Mouse (Mus musculus): Measurements from ENCODE around the gene Pnpla2.

Pnpla2 gene

DNA sequence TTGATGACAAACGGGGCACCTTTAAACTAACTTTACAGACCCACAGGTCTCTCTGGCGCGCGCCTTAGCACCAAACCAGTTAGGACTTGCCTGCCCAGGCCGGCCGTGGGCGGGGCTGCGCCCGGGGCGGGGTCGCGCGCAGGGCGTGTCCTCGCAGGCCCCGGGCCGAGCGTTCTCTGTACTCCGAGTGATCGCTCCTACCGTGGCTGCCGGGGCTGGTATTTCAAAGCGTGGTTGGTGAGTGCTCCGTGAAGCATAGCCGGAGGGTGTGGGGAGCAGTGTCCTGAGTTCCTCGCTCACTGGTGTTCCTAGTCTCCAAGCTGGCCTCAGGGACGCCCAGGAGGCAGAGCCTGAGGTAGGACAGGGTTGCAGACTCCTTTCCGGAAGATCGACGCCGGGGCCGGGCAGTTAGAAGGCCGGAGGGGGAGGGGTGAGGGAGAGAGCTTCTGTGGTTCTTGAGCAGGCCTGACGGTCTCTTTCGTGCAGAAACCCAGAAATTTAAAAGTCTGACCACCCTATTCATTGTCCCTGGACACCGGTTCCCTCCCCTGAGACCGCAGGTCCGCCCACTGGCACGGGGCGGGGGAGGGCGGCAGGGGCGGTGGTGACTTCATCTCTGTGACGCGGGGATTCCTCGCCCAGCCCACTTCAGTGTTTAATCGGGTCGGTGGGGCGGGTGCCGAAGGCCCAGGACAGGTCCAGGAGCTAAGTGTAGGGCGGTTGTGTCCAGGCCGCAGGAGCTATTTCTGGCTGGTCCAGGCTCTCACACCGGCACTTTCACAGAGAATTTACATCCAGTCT lies 12.4 kb downstream of the Pnpla2 start, which contains the start of gene Cd151:
TSS of gene Cd151 (plus strand) at position 163 of the 801 bp plus-strand sequence.
- peak; percentile 87 for DNase-seq (ENCODE audit: low read depth)

DNA sequence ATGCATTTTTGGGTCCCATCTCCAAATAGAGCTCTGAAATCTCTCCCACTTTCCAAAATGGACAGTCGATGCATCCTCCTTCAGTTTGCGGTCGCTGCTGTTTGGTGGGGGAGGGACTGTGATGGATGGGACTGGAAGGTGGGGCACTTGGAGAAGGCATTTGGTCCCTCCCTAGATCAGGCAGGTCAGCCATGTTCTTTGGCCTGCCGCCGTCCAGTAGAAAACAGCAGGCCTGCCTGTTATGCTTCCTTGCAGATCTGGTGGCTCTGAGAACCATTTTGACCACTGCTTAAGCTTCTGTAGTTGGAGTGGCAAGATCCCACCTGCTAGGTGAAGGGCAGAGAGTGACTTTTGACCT lies 13.1 kb downstream of the Pnpla2 start:
- DNase-seq (ENCODE audit: low read depth) = peak; percentile 59

DNA sequence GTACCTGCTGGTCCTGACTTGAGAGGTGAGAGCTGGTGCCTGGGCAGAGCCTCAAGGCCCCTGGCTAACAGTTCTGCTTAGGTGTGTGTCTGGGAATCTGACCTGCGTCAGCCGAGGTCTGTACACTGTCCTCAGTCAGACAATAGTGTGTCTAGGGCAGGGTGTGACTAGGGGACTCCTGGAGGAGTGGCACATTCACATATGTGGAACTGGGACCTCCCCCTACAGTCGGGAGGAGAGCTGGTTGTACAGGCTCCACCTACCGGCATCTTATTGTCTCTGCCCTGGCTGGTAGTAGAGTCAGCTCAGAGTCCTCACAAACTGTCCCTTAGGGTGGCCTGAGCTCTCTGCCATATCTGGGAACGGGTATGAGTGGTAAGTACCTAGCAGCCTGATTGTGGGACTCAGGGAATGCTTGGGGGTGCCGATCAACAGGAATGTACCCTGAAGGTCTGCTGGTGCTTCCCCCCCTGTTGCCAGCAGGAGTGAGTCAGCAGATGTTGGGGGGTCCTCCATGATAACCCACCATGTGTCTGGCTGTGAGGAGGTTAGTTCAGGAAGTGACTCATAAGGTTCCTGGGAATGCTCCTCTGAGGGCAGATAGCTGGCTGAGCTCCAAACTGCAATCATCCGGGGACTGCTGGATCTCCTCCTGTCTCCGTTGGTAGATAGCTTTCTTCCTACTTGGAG lies 13.7 kb downstream of the Pnpla2 start:
- peak; percentile 95 for DNase-seq (ENCODE audit: low read depth)

DNA sequence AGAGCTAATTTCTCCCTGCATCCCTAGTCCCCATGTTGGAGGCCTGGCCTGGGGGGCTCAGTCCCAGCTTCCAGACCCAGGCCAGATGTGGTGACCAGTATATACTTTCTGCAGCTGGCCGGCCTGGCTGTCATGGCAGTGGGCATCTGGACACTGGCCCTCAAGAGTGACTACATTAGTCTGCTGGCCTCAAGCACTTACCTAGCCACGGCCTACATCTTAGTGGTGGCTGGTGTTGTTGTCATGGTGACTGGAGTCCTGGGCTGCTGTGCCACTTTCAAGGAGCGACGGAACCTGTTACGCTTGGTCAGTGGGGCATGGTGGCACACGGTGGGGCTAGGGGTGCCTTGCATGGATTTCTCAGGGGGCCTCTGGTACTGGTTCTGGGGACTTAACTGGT lies 14.4 kb downstream of the Pnpla2 start:
- DNase-seq (ENCODE audit: low read depth) = no peak

DNA sequence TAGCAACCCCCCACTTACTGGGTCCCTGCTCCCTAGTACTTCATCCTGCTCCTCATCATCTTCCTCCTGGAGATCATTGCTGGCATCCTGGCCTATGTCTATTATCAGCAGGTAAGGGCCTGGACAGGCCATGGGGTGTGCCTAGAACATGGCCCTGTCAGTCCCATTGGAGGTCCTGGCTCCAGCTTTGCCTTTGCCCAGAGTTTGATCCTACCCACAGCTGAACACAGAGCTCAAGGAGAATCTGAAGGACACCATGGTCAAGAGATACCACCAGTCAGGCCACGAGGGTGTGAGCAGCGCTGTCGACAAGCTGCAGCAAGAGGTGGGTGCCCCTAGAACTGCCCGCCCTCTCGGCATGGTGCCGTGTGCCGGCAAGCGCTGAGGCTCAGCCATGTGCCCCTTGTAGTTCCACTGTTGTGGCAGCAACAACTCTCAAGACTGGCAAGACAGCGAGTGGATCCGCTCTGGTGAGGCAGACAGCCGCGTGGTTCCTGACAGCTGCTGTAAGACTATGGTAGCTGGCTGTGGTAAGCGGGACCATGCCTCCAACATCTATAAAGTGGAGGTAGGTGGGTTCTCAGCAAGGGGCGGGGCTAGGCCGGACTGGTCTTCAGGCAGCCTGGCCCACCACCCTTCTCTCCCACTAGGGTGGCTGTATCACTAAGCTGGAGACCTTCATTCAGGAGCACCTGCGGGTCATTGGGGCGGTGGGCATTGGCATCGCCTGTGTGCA lies 15.1 kb downstream of the Pnpla2 start:
- no peak for DNase-seq (ENCODE audit: low read depth)

DNA sequence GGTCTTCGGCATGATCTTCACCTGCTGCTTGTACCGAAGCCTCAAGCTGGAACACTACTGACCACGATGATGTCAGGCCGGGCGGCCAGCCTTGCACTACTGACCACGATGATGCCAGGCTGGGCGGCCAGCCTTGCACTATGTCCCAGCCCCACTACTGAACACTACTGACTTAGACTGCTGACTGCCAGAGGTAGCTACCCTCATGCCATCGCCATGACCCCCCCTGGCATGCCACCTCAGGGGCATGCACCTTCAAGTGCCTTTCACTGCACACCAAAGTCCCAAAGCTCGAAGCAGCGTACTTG lies 15.6 kb downstream of the Pnpla2 start:
- DNase-seq (ENCODE audit: low read depth) = no peak

DNA sequence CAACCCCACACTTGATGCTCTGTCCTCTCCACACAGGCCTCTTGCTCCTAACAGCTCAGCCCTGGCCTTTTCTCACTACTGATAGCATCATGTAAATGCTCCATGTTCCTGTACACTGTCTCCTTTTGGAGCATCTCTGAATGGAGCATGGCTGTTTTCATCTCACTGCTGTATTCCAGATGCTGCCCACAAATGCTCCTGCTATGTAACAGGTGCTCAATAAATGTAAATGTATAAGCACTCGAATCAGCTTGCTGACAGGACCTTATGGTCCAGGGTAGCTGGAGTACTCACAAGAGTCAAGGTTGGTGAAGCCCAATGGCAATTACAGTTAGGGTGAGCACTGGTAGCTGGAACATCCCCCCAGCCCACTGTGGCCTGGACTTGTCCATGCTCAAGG lies 16.2 kb downstream of the Pnpla2 start:
- DNase-seq (ENCODE audit: low read depth) = no peak

DNA sequence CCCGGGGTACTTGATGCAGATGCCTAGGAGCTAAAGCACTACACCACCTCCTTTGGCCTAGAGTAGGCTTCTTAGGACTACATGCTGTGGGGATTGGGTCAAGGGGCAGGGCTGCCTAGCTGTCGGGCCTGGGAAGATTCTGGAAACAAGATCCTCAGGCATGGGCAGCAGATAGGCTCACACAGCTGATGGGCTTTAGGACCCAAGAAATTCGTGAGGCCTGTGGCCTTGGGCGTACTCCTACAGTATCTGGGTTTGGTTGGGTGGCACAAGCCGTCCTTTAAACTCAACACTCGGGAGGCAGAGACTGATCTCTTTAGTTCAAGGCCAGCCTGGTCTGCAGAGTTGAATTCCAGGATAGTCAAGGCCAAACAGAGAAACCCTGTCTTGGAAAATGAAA lies 17.2 kb downstream of the Pnpla2 start:
- DNase-seq (ENCODE audit: low read depth) = no peak

DNA sequence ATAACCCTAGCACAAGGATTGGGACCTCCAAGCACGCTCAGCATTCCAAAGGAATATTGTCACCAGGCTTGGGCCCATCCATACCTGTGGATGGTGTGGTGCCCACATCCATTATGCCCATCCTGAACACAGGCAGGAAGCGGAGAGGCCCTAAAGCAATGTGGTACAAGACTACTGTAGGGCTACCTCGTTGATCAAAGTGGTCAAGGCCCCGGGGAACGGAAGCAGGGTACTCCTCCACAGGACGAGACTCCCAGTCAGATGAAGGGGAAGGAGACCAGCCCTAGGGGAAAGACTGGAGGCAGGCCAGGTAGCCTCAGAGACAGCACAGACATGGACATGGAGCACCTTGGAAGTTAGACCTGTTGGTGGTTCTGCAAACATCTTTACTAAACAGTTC lies 17.8 kb downstream of the Pnpla2 start:
- DNase-seq (ENCODE audit: low read depth) = no peak

DNA sequence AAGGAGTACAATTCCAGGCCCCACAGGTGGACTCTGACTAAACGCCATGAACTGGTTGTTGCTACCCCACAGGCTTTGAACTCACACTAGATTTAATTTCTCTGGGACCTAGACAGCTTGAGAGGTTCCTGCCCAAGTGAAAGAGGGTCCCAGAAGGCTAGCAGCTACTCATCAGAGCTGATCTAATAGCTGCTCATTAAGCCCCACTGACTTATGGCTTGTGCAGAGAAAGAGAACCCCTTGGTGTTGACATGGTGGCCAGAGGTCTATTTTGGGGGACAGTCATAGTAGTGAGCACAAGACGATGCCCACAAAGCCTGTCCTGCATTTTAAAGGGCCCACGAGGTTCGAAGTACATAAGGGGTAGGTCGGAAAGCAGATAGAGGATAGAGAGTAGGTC lies 19.2 kb downstream of the Pnpla2 start:
- no peak for DNase-seq (ENCODE audit: low read depth)

DNA sequence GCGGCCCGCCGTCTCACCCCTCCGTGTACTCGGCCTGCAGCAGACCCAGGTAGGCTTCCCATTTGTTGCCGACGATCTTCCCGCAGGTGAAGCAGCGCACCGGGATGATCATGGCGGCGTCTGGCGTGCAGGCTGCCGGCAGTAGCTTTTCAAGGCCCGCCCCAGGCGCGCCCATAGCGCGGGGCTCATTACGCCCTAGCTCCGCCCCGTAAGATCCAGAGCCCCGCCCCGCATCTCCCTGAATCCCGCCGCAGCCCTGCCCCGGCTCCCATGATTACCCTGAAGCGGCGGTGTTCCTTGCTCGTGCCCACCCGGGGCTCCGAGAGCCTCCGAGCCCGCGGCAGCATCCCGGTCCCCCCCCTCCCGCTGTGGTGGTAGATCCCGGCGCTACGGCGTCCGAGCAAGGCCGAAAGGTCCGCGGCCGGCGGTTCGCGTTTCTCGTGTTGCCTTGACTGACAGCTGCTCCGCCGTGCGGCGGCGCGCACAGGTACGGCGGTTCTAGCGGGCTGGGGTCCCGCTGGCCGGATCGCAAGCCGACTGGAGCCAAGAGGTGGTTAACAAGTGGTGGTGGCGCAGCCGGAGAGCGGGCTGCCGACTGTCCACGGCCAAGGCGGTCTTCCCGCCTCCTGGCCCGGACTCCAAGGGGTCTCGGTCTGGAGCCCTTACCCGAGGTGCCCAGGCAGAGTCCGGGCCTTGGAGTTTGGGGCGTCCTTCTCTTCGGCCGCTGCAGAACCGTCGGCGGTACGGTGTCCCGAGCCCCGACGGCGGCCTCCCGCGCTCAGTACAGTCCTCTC lies 20.2 kb downstream of the Pnpla2 start, which contains the start of the genes Polr2l and Tspan4:
TSS of gene Polr2l (minus strand) at position 122 of the 794 bp plus-strand sequence.
TSS of gene Tspan4 (plus strand) at position 230 of the 794 bp plus-strand sequence.
- peak; percentile 87 for DNase-seq (ENCODE audit: low read depth)

DNA sequence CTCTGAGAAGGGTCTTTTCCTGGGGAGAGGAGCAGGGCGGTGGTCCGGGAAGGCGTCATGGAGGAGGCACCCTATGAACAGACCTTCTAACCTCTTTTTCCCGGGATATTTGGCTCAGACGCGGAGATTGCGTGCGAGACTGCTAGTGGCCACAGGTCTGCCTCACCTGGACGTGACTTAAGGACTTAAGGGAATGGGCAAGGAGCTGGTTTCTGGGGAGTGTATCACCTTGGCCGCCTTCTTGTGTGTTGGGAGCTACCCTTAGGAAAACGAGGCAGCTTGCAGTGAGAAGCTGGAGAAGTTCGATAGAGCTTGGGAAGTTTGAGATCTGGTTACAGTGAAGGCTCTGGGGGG lies 20.8 kb downstream of the Pnpla2 start:
- no peak for DNase-seq (ENCODE audit: low read depth)

DNA sequence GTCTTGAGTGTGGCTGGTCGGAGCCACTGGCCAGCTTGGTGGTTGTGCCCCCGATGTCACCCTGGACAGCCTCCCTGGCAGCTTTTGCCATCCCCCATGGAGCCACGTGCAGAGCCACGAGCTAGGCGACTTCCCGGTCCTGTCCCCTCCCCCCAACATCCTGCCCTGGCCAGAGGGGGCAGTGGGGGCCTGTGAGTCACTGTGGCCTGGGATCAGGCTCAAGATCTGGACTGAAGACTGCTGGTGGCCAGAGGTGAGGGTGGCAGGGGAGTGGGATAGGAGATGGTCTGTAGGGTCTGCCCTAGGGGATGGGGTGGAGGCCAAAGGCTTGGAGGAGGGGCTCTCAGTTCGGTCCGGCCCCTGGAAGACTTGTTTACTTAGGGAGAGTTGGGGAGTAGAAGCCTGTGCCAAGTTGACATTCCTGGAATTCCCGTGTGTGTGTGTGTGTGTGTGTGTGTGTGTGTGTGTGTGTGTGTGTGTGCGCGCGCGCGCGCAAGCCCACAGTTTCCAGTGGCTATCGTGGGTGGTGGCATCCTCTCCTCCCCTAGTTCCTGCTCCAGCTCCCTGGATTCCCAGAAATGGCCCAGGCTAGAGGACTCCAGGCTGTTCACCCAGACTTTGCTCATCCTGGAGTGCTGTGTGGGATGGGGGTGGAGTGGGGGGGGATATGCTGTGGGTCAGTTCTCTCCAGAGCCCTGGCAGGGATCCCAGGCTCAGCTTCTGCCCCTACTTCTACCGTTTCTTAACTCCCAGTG lies 21.4 kb downstream of the Pnpla2 start:
- DNase-seq (ENCODE audit: low read depth) = peak; percentile 95

DNA sequence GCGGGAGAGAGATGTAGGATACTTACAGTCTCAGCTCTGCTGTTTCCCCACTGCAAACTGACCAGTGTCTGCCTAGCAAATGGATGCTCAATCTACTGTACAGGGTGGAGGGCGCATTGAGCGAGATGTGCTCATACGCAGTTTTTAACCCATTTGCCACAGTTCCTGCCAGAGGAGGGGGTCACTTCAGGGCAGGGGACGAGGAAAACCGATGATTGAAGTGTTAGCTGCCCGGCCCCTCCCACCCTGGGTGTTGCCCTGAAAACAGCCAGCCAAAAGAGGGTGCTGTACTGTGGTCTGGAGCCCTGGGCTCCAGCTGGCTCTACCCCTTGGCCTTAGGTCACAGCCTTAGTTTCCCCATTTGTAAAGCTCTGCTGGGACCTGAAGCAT lies 22.0 kb downstream of the Pnpla2 start:
- DNase-seq (ENCODE audit: low read depth) = peak; percentile 83

DNA sequence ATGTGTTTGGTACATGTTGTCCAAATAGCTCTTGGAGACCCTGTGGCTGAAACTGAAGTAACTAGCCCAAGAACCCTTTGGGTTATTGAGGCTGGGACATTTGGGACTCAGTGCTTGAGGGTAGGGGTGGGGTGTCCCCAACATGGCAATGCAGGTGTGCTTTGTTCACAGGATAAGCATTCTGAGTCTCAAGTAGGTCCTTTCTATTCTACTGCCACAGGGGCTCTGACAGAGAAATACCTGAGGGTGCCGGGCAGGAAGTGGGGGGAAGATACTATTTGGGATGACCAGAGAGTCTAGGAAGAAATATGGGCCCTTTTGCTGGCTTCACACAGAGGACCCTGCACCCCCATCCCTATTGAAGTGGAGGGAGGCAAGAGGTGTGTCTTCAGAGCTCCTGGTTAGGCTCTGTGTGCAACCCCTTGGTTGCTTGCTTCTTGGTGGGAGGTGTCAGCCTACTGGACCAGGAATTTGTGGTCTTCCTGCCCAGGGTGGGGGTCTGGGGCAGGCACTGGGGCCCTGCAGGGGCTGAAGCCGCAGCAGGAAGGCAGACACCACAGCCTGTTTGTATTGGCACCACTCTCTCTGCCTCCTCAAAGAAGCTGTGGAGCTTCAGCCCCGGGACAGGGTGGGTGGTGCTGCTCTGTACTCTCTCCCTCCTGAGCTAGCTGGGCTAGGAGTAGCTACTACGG lies 22.7 kb downstream of the Pnpla2 start:
- peak; percentile 93 for DNase-seq (ENCODE audit: low read depth)

DNA sequence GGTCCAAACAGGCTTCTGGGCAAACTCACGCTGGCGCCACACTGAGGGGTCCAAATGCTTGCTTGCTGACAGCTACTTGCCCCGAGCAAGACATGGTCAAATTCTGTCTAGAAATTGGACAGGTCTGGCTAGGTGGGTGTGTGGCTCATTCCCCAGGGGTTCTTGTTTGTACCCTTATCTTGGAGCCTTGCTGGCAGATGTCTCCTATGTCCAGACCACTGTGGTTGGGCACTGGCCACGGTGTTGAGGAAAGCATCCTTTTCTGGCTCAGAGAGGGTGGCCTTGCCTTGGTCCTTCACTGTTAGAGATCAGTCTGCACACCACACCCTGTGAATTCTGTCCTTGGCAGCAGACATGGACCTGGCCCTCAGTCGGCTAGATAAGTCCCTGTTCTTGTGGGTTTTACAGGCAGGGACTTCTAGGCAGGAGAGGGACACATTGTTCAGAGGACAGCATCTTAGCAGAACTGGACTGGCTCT lies 23.3 kb downstream of the Pnpla2 start:
- peak; percentile 83 for DNase-seq (ENCODE audit: low read depth)

DNA sequence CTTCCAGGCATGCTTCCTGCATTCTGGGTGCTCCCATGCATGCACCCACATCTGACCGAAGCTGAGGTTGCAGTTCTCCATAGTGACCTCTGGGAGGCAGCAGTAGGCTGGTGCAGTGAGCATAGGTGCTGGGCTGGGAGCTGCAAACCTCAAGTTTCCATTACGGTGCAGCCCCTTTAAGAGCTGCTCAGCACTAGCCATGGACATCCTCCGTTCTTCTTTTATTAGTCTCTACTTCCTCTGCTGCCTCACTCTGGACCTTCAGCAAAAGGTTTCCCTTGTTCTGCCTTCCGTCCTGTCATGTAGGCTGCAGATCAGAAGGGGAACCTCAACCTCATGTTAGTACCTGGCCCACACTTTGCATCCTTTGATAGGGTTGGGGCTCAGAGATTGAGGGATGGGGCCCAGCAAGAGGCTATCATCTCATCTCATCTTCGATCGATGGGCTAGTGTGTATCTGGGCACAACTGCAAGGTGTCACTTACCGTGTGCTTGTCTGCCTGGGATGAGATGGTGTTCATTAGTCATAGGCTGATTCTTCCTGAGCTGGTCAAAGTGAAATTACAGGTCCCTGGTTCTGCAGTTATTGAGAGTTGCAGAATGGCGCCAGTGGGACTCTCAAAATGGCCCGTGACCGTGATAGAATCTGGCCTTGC lies 26.0 kb downstream of the Pnpla2 start:
- peak; percentile 87 for DNase-seq (ENCODE audit: low read depth)

DNA sequence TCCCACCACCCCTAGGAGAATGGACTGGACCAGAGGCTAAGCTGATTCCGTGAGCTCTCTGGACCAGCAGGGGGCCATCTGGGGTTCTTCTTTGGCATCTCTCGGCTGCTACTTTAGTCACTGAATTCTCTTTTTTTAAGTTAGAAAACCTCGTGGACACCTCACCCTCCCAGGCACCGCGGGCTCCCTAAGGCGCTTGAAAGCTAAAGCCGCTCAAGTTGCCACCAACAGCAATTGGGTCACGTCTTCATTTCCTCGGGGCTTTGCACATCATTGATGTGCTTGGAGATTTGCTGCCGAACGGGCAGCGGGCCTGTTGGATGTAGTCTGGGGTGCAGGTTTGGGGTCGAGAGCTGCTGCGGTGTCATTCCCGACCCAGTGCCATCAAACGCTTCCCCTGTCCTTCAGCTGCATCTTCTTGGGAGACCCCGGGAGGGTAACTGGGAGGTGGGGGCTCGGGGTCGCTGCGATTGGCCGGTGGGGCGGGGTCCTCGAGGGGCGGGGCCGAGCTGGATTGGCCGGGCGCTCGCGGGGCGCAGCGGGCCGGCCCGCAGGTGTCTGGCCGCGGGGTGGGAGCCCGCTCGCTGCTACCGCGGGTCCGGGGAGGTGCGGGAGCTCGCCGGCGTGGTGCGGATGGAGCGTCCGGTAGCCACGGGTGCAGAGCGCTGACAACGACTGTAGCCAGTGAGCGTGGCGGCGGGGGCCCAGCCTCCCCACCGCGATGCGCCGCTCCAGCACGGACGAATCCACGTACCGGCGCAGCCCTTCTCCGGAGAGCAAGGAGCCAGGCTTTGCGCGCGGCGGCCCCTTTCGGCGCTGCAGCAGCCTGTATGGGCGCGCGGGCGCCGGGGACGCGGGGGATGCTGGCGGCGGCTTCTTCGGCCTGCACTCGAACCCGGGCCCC lies 26.8 kb downstream of the Pnpla2 start:
- no peak for DNase-seq (ENCODE audit: low read depth)

DNA sequence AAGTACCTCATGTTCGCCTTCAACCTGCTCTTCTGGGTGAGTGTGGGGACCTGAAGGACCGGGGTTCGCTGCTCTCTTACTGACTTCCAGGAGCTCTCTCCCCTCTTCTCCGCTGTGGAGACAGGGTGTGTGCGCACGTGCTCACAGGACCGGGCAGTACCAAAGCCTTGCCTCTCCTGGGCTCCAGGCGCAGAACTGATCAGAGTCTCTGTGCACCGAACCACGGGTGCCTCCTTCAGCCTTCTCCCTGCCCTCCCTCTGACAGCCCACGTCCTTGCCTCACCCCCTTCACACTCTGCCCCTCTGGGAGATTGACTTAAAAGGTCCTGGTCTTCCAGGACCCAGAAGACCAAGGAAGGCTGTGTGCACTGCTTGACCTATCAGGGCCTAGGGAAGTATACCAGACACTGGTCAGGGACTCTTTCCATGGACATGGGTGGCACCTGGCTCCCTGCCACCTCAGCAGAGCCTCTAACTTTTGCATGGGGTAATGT lies 27.6 kb downstream of the Pnpla2 start:
- DNase-seq (ENCODE audit: low read depth) = no peak

All from 416B (cell line).